10 mouse cellular contexts compared by ENCODE assay signal in genomic region chr14:73254412-73254811, GRCm38 (mm10). TPM values are rescaled to one million over a fixed set of nuclear protein-coding genes. Genes with fewer than 3 reads are reported as not detected.
DNase-seq lines count a peak whose midpoint lies in the region; ATAC-seq and TF ChIP-seq lines count a peak whose summit lies in the region.
"Had no signal": no experiment of that assay in that cellular context is flagged by ENCODE, and none has a peak within 500 bp of the region (broad histone marks: within the 10 kb centered on the region; RNA-seq: fewer than 3 reads in every experiment).

No protein-coding gene starts in this region.

- H3K36me3 ChIP-seq in hindbrain, embryonic 10.5 days = peaks cover 13% of the 10 kb centered on the region; the same call in 1 of the 2 replicates
- H3K36me3 ChIP-seq in hindbrain, postnatal 0 days (ENCODE audit: insufficient read depth, low read length) = no peaks in the 10 kb centered on the region
- H3K36me3 ChIP-seq in kidney, adult 2 months (ENCODE audit: control insufficient read depth, insufficient read depth, low read length) = no peaks in the 10 kb centered on the region
- H3K36me3 ChIP-seq in liver, embryonic 12.5 days = peaks cover 11% of the 10 kb centered on the region; the same call in 1 of the 2 replicates
- H3K36me3 ChIP-seq: limb, embryonic 13.5 days had no signal

- no peak for TF ChIP-seq POLR2A in kidney, adult 2 months (IDR thresholded peaks at IDR 0.05; ENCODE audit: low read depth, low read length)

- H3K9me3 ChIP-seq in hindbrain, embryonic 10.5 days = no peaks in the 10 kb centered on the region
- H3K9me3 ChIP-seq in hindbrain, postnatal 0 days (ENCODE audit: low read length) = no peaks in the 10 kb centered on the region
- H3K9me3 ChIP-seq in liver, embryonic 12.5 days (replicated peaks) = no peaks in the 10 kb centered on the region
- H3K9me3 ChIP-seq: limb, embryonic 13.5 days had no signal

- H3K27ac ChIP-seq in hindbrain, embryonic 10.5 days = 0 out of 2 replicates have a peak overlapping the region, but pooled peaks have one; percentile 35
- H3K27ac ChIP-seq in hindbrain, postnatal 0 days = no peak overlapping the region
- H3K27ac ChIP-seq in kidney, adult 2 months (ENCODE audit: insufficient read depth, low read depth, low read length) = peak overlapping the region; percentile 46; the same call in 1 of the 2 replicates
- H3K27ac ChIP-seq in liver, embryonic 12.5 days = peak overlapping the region; percentile 56; the same call in 1 of the 2 replicates
- H3K27ac ChIP-seq: limb, embryonic 13.5 days had no signal

- ATAC-seq in hindbrain, postnatal 0 days = no peak
- no peak for ATAC-seq in liver, embryonic 12.5 days
- ATAC-seq in megakaryocyte-erythroid progenitor cell, adult 5-6 weeks (replicated peaks; ENCODE audit: low FRiP score, low TSS enrichment, poor library complexity, severe bottlenecking) = no peak

- peaks cover 25% of the 10 kb centered on the region for H3K4me1 ChIP-seq in hindbrain, embryonic 10.5 days (replicated peaks)
- no peaks in the 10 kb centered on the region for H3K4me1 ChIP-seq in hindbrain, postnatal 0 days (ENCODE audit: insufficient read depth, low read length)
- H3K4me1 ChIP-seq in kidney, adult 2 months (ENCODE audit: control insufficient read depth, insufficient read depth, low read length) = peaks cover 13% of the 10 kb centered on the region
- H3K4me1 ChIP-seq in liver, embryonic 12.5 days = peaks cover 5% of the 10 kb centered on the region

- H3K27me3 ChIP-seq in hindbrain, embryonic 10.5 days (ENCODE audit: insufficient read depth, poor library complexity, severe bottlenecking) = no peaks in the 10 kb centered on the region
- H3K27me3 ChIP-seq in hindbrain, postnatal 0 days (ENCODE audit: insufficient read depth, low read length) = no peaks in the 10 kb centered on the region
- no peaks in the 10 kb centered on the region for H3K27me3 ChIP-seq in kidney, adult 2 months (replicated peaks; ENCODE audit: control insufficient read depth, insufficient read depth, low read length)
- no peaks in the 10 kb centered on the region for H3K27me3 ChIP-seq in liver, embryonic 12.5 days (replicated peaks)
- H3K27me3 ChIP-seq: limb, embryonic 13.5 days had no signal

- DNase-seq in hindbrain, embryonic 10.5 days (ENCODE audit: low spot score) = no peak
- DNase-seq in hindbrain, postnatal 0 days (ENCODE audit: low spot score) = no peak
- peak; percentile 30 for DNase-seq in R1 (ENCODE audit: low read depth, low spot score)
- peak; percentile 57 for DNase-seq in kidney, adult 2 months
- no peak for DNase-seq in natural killer cell, adult 2 months (ENCODE audit: low spot score in 2 of 2)
- DNase-seq in testis, postnatal 10 days (ENCODE audit: low spot score) = no peak
- DNase-seq: cerebellum, postnatal 10 days had no signal

- H3K9ac ChIP-seq in hindbrain, postnatal 0 days (replicated peaks; ENCODE audit: low read length) = no peak overlapping the region
- H3K9ac ChIP-seq in liver, embryonic 12.5 days = no peak overlapping the region
- H3K9ac ChIP-seq: limb, embryonic 13.5 days had no signal

- no peak overlapping the region for H3K4me3 ChIP-seq in hindbrain, embryonic 10.5 days
- no peak overlapping the region for H3K4me3 ChIP-seq in hindbrain, postnatal 0 days (ENCODE audit: low read length)
- H3K4me3 ChIP-seq in kidney, adult 2 months (ENCODE audit: insufficient read depth, low read depth, low read length) = no peak overlapping the region
- no peak overlapping the region for H3K4me3 ChIP-seq in liver, embryonic 12.5 days
- H3K4me3 ChIP-seq: limb, embryonic 13.5 days had no signal

- no peak for TF ChIP-seq CTCF in hindbrain, postnatal 0 days (IDR thresholded peaks at IDR 0.05; ENCODE audit: low read depth)
- peak; percentile 32; the same call in 1 of the 2 replicates for TF ChIP-seq CTCF in kidney, adult 2 months (conservative IDR thresholded peaks at IDR 0.05; ENCODE audit: insufficient read depth, insufficient read length, low read depth, low read length)

- no peak overlapping the region for H3K4me2 ChIP-seq in hindbrain, postnatal 0 days (ENCODE audit: low read depth, low read length)
- H3K4me2 ChIP-seq in liver, embryonic 12.5 days = no peak overlapping the region
- H3K4me2 ChIP-seq: limb, embryonic 13.5 days had no signal

- WGBS in hindbrain, embryonic 10.5 days = 51% methylated on average over 4 of the region's 4 CpGs
- 51% methylated on average over 4 of the region's 4 CpGs for WGBS in hindbrain, postnatal 0 days
- WGBS in kidney, adult 2 months = 41% methylated on average over 4 of the region's 4 CpGs
- 72% methylated on average over 4 of the region's 4 CpGs for WGBS in liver, embryonic 12.5 days (ENCODE audit: insufficient replicate concordance)

RNA-seq across cellular contexts. Expression of gene Lpar6, which starts 16.7 kb away (rescaled TPM):
- 15.4 and 18.0 TPM in 2 replicates for polyA plus RNA-seq in hindbrain, embryonic 10.5 days (2016; fragmentation: Nextera tagmentation; extraction: Ambion mirVana)
- 2.9 and 3.6 TPM in 2 replicates for total RNA-seq in hindbrain, postnatal 0 days (2014; rRNA removed)
- polyA plus RNA-seq in hindbrain, postnatal 0 days (2015; fragmentation: Nextera tagmentation; extraction: Ambion mirVana) = 2.6 and 2.7 TPM in 2 replicates
- 2.9 and 3.1 TPM in 2 replicates for polyA plus RNA-seq in kidney, adult 2 months (2012; rRNA removed)
- polyA plus RNA-seq in liver, embryonic 12.5 days (2016; fragmentation: Nextera tagmentation; extraction: Ambion mirVana) = 5.5 TPM in 2 replicates
- 0.76 and 1.9 TPM in 2 replicates for total RNA-seq in megakaryocyte-erythroid progenitor cell, adult 5-6 weeks (2014; fragmentation: Nextera tagmentation)
- total RNA-seq in megakaryocyte-erythroid progenitor cell, adult 5-6 weeks (2017) = 0.94 and 4.3 TPM in 2 replicates

Comparison
In these comparisons a context has a peak if more than half of its experiments do, and no peak if none do; other contexts are left out.
1. DNase-seq: peak in R1 (single experiment) and kidney, adult 2 months (single experiment); none in hindbrain, embryonic 10.5 days (single experiment), hindbrain, postnatal 0 days (single experiment), natural killer cell, adult 2 months (0 of 2) and testis, postnatal 10 days (single experiment).